Mouse (Mus musculus) limb, embryonic 13.5 days (tissue): ENCODE measurements around the gene Gm11032. TPM values are rescaled to one million over a fixed set of nuclear protein-coding genes. Genes with fewer than 3 reads are reported as not detected.
A peak's percentile ranks its signal among the peaks of the same experiment; 100 is the strongest.

ENCODE experiments used
- ATAC-seq: fragments of 200-750 bp; cut with Nextera tagmentation; 2 replicates; pipeline ENCODE4 v1.8.0; 2017; ENCODE audit warnings: low read depth, moderate number of reproducible peaks, moderate TSS enrichment; ENCODE audit not compliant: low FRiP score
- H3K27ac ChIP-seq: fragments of 300-500 bp; sonication (generic); 2 replicates; pipeline ENCODE4 v1.5.1; 2015; ENCODE audit warnings: inconsistent platforms, mild to moderate bottlenecking, moderate library complexity
- H3K27me3 ChIP-seq: fragments of 300-500 bp; sonication (generic); 2 replicates; pipeline ENCODE4 v1.6.1; 2015; ENCODE audit warnings: mild to moderate bottlenecking, inconsistent platforms
- H3K36me3 ChIP-seq: fragments of 300-500 bp; sonication (generic); 2 replicates; pipeline ENCODE4 v1.6.1; 2015; ENCODE audit warnings: inconsistent platforms, mild to moderate bottlenecking, moderate library complexity
- H3K4me1 ChIP-seq: fragments of 300-500 bp; sonication (generic); 2 replicates; pipeline ENCODE4 v1.6.1; 2015; ENCODE audit warnings: inconsistent platforms
- H3K4me2 ChIP-seq: fragments of 300-500 bp; sonication (generic); replicated peaks from 2 replicates; pipeline ENCODE4 v1.6.1; 2015; ENCODE audit warnings: inconsistent platforms, mild to moderate bottlenecking, moderate library complexity
- H3K4me3 ChIP-seq: fragments of 300-500 bp; sonication (generic); 2 replicates; pipeline ENCODE4 v1.5.1; 2015; ENCODE audit warnings: moderate library complexity, mild to moderate bottlenecking, inconsistent platforms
- H3K9ac ChIP-seq: fragments of 300-500 bp; sonication (generic); 2 replicates; pipeline ENCODE4 v1.6.1; 2015; ENCODE audit warnings: mild to moderate bottlenecking, inconsistent platforms
- H3K9me3 ChIP-seq: fragments of 300-500 bp; sonication (generic); 2 replicates; pipeline ENCODE4 v1.6.1; 2016; ENCODE audit warnings: inconsistent platforms
- WGBS: fragments of 180-500 bp; shearing (Covaris S2); methylation state at CpG from one replicate; pipeline ENCODE4 v1.1.7; 2015; 5-methylcytosine and 5-hydroxymethylcytosine counted together
- polyA plus RNA-seq: library from polyadenylated mRNA; unstranded; fragments of >200 nt; fragmentation: Nextera tagmentation; extraction: Ambion mirVana; gene quantifications from 2 replicates; pipeline ENCODE4 v1.2.1, GENCODE M21; 2015

The Gm11032 gene
- polyA plus RNA-seq, 1 experiment from 2014 or later, result not detected

DNA sequence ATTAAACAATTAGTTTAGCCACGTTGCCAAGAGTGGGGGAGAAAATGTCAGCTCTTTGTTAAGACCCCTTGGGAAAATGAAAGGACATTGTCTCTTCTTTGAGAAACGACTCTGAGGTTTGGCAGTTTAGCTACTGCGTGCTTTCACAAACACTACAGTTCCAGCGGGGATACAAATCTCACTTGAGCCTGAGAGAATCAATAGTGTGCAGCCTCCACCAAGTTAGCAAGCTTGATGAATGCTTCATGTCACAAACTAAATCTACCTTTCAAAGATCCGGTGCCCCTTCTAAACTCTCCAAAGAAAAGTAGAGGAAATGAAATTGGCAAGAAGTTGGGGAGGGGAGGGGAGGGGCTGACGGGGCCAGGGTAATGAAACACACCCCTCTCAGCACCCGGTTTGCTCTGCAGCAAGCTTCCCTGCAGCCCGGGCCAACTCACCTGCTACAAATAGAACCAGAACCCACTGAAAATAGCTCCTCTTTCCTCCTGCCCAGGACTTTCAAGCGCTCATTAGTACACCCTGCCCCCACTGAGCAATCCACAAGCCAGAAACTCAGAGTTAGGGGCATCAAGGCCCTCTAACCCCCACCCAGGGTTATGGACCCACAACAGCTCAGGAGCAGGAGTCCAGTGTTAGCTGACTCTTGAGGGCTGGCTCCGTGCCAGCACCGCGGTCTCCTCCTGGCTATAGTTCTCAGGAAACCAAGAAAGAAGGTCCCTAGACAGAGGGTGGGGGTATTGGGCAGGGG, 17.0 kb upstream of the Gm11032 start:
- Histone ChIP-seq H3K27me3 (no peaks in the 10 kb centered on the region), H3K36me3 (no peaks in the 10 kb centered on the region), H3K9me3 (no peaks in the 10 kb centered on the region), H3K27ac (no peak overlapping the region), H3K9ac (no peak overlapping the region), H3K4me2 (peak overlapping the region; percentile 38), H3K4me3 (no peak overlapping the region), H3K4me1 (peaks cover 20% of the 10 kb centered on the region)
- WGBS, result 28% methylated on average over 12 of the region's 12 CpGs
- no peak for ATAC-seq

DNA sequence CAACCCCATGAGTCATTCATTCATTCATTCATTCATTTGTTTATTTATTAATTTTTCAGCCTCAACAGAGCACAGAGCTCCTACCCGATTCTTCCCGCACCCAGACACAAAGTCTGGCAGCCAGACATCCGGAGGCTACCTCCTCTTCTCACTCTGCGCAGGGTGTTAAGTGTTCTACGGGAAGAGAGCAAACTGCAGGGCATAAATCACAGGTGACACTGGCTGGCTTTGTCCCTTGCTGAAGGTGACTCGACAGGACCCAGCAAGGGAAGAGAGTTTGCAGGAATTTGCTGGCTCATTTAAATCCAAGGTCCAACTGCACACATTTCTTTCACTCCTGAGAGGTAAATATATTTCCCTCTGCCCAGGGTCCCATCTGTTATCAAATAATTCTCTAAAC, 15.4 kb upstream of the Gm11032 start:
- no peaks in the 10 kb centered on the region for H3K27me3 ChIP-seq
- peaks cover 20% of the 10 kb centered on the region for H3K4me1 ChIP-seq
- H3K9ac ChIP-seq, result no peak overlapping the region
- no peak overlapping the region for H3K27ac ChIP-seq
- H3K9me3 ChIP-seq, result no peaks in the 10 kb centered on the region
- H3K36me3 ChIP-seq, result no peaks in the 10 kb centered on the region
- H3K4me3 ChIP-seq, result no peak overlapping the region
- no peak for ATAC-seq
- no peak overlapping the region for H3K4me2 ChIP-seq
- WGBS, result 4% methylated on average over 6 of the region's 6 CpGs

DNA sequence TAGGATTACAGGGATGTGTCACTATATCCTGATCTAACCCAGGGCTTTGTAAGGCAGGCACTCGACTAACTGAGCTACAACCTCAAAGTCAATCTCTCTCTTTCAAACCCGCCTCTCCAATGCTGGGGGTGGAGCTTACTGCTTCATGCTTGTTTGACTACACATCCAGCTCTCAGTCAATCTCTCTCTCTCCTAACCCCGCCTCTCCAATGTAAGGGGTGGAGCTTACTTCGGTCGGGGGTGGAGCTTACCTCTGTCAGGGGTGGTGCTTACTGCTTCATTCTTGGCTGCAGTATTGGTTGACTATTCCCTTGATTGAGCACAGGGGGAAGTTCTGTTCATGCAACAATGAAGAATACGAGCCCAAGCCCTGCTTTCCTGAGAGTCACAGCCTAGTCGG, 14.5 kb upstream of the Gm11032 start:
- 52% methylated on average over 7 of the region's 7 CpGs for WGBS

DNA sequence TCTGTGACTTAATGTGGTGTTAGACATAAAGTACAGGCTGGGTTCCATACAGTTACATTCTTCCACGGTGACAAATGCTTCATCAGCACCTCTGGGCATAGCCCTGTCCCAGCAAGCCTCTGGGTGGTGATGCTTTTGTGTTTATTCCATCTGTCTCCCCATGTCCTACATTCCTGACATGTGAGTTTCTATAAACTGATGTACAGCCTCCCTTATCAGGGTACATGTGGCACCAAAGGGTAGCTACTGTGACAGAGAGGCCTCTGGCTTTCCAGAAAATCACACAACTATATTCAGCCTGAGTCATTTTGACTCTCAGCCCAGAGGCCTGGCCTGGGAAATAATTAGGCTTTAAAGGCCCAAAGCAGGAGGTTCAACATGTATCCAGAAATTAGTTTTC, 13.3 kb upstream of the Gm11032 start:
- no peak overlapping the region for H3K4me2 ChIP-seq
- peaks cover 20% of the 10 kb centered on the region for H3K4me1 ChIP-seq
- no peaks in the 10 kb centered on the region for H3K9me3 ChIP-seq
- 75% methylated on average over 1 of the region's 1 CpGs for WGBS
- no peaks in the 10 kb centered on the region for H3K27me3 ChIP-seq
- no peak overlapping the region for H3K4me3 ChIP-seq
- ATAC-seq, result no peak
- H3K27ac ChIP-seq, result no peak overlapping the region
- H3K36me3 ChIP-seq, result no peaks in the 10 kb centered on the region
- H3K9ac ChIP-seq, result no peak overlapping the region

More for the DNA sequence above, 14.5 kb upstream of the Gm11032 start:
- no peaks in the 10 kb centered on the region for H3K36me3 ChIP-seq
- H3K27me3 ChIP-seq, result no peaks in the 10 kb centered on the region
- peaks cover 20% of the 10 kb centered on the region for H3K4me1 ChIP-seq
- no peaks in the 10 kb centered on the region for H3K9me3 ChIP-seq
- H3K27ac ChIP-seq, result no peak overlapping the region
- H3K4me2 ChIP-seq, result no peak overlapping the region
- H3K4me3 ChIP-seq, result no peak overlapping the region
- no peak for ATAC-seq
- H3K9ac ChIP-seq, result no peak overlapping the region

DNA sequence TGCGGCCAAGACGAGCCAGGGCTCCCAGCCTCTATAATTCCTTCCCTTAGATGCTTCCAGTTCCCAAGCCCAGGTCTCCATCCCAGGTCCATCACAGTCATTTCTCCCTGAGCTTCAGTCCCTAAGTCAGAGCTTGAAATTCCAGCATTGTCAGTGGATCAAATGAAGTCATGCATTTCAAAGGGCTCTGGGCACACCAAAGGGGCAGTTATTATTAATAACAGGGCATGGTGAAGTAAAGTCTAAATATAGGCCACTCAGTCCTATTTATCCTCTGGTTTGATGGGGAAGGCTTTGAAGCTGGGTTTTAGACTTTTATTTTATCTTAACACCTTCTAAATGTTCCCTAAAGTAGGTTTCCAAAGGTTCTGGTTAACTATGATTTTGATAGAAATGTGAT, 8.0 kb upstream of the Gm11032 start:
- ATAC-seq, result no peak
- H3K4me3 ChIP-seq, result no peak overlapping the region
- no peak overlapping the region; the same call in 1 of the 2 replicates for H3K27ac ChIP-seq
- H3K4me1 ChIP-seq, result peaks cover 11% of the 10 kb centered on the region; the same call in 1 of the 2 replicates
- no peaks in the 10 kb centered on the region for H3K9me3 ChIP-seq
- H3K9ac ChIP-seq, result no peak overlapping the region
- no peaks in the 10 kb centered on the region for H3K27me3 ChIP-seq
- no peak overlapping the region for H3K4me2 ChIP-seq
- 48% methylated on average over 2 of the region's 2 CpGs for WGBS
- H3K36me3 ChIP-seq, result no peaks in the 10 kb centered on the region

DNA sequence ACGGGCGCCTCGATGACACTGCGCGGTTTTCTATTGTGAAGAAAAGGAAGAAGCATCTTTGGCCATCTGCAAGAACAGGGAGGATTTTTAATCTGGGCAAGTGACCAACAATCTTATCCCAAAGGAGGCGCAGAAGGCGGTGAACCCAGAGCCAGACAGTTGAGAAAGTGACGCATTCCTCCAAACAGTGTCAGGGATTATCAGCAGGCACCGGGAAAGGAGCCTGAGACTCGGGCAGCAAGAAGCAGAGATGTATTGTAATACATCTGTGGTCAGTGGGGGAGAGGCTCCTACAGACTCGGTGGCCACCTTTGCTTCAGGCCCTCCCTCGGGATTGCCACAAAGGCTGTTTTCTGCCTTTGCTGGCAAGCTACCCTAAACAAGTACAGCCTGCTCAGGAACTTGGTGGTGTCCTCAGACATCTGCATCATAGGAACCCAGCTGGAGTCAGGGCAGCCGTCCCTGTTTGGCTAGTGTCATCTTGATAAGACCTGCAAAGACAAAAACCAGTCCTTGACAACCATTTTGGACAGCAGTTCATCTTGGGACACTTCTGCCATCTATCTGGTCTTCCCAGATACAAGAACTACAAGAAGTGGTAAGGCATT, 738 bp downstream of the Gm11032 start:
- Histone ChIP-seq H3K27me3 (no peaks in the 10 kb centered on the region), H3K4me1 (no peaks in the 10 kb centered on the region), H3K9me3 (no peaks in the 10 kb centered on the region), H3K4me3 (no peak overlapping the region), H3K4me2 (no peak overlapping the region), H3K36me3 (no peaks in the 10 kb centered on the region), H3K27ac (no peak overlapping the region), H3K9ac (no peak overlapping the region)
- ATAC-seq, result no peak
- WGBS, result 64% methylated on average over 13 of the region's 13 CpGs

GRCm38 (mm10) chr11:4621866-4622265, 2.0 kb downstream of the Gm11032 start:
- no peak for ATAC-seq
- no peak overlapping the region for H3K4me2 ChIP-seq
- H3K9me3 ChIP-seq, result no peaks in the 10 kb centered on the region
- no peaks in the 10 kb centered on the region for H3K36me3 ChIP-seq
- H3K9ac ChIP-seq, result no peak overlapping the region
- no peak overlapping the region for H3K4me3 ChIP-seq
- no peak overlapping the region for H3K27ac ChIP-seq
- no peaks in the 10 kb centered on the region for H3K27me3 ChIP-seq
- WGBS, result 69% methylated on average over 4 of the region's 4 CpGs
- no peaks in the 10 kb centered on the region for H3K4me1 ChIP-seq

DNA sequence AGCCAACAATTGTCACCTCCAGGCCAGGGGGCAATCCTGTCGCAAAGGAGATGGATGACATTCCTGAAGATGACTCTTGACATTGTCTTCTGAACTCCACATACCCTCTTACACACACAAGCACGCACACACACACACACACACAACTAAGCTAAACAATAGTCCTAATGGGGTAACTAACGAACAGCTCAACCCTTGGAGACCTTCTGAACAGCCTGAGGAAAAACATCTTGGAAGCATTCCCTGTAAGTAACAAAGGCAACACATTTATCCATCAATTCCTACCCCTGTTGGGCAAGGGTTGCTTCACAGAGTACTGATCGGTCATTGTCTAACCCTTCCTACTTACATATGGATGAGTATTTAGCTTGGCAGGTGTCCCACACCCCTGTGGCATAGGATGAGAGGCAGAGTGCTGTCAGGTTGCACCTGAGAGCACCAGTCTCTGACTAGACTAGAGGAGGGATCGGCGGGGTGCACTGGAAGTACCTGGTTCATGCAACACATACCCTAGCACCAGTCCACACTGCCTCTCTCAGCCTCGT, 2.6 kb downstream of the Gm11032 start:
- 70% methylated on average over 7 of the region's 7 CpGs for WGBS
- Histone ChIP-seq H3K27ac (no peak overlapping the region), H3K36me3 (no peaks in the 10 kb centered on the region), H3K4me1 (no peaks in the 10 kb centered on the region), H3K9me3 (no peaks in the 10 kb centered on the region), H3K27me3 (no peaks in the 10 kb centered on the region), H3K9ac (no peak overlapping the region), H3K4me2 (no peak overlapping the region), H3K4me3 (no peak overlapping the region)
- ATAC-seq, result no peak

DNA sequence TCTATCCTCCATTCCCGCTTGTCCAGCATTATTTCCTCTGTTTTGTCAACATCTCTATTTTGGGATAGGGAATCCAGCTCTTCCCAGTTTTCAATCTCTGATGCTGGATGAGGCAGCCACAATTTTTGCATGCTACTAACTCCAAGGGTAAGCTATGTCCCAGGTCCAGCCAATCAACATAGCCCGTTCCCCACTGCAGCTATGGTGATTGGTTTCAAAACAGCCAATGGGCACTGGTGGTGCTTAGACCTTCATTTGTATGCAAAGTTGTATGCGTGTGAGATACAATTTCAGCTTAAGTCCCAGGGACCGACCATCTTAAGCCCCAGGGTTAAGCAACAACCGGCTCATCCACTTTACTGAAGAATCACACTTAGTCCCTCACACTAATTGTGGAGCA, 3.1 kb downstream of the Gm11032 start:
- Histone ChIP-seq H3K9ac (no peak overlapping the region), H3K9me3 (no peaks in the 10 kb centered on the region), H3K4me1 (no peaks in the 10 kb centered on the region), H3K4me3 (no peak overlapping the region), H3K27me3 (no peaks in the 10 kb centered on the region), H3K4me2 (no peak overlapping the region), H3K36me3 (no peaks in the 10 kb centered on the region), H3K27ac (no peak overlapping the region)
- WGBS, result 62% methylated on average over 5 of the region's 5 CpGs
- no peak for ATAC-seq

GRCm38 (mm10) chr11:4625931-4626330, 6.1 kb downstream of the Gm11032 start:
- no peaks in the 10 kb centered on the region for H3K27me3 ChIP-seq
- no peak overlapping the region for H3K4me3 ChIP-seq
- ATAC-seq, result no peak
- H3K36me3 ChIP-seq, result no peaks in the 10 kb centered on the region
- H3K9me3 ChIP-seq, result no peaks in the 10 kb centered on the region
- WGBS, result 79% methylated on average over 7 of the region's 7 CpGs
- no peak overlapping the region for H3K9ac ChIP-seq
- H3K4me2 ChIP-seq, result no peak overlapping the region
- H3K27ac ChIP-seq, result no peak overlapping the region
- peaks cover 8% of the 10 kb centered on the region; the same call in 1 of the 2 replicates for H3K4me1 ChIP-seq

GRCm38 (mm10) chr11:4627636-4628035, 7.8 kb downstream of the Gm11032 start:
- no peaks in the 10 kb centered on the region for H3K27me3 ChIP-seq
- WGBS, result 76% methylated on average over 7 of the region's 7 CpGs
- no peak overlapping the region for H3K27ac ChIP-seq
- no peak overlapping the region for H3K4me2 ChIP-seq
- H3K4me3 ChIP-seq, result no peak overlapping the region
- no peaks in the 10 kb centered on the region for H3K9me3 ChIP-seq
- ATAC-seq, result no peak
- no peak overlapping the region for H3K9ac ChIP-seq
- no peaks in the 10 kb centered on the region for H3K36me3 ChIP-seq
- H3K4me1 ChIP-seq, result peaks cover 8% of the 10 kb centered on the region; the same call in 1 of the 2 replicates

GRCm38 (mm10) chr11:4629861-4630280, 10.0 kb downstream of the Gm11032 start:
- 28% methylated on average over 8 of the region's 8 CpGs for WGBS
- H3K9me3 ChIP-seq, result no peaks in the 10 kb centered on the region
- no peak overlapping the region for H3K4me3 ChIP-seq
- 0 out of 2 replicates have a peak, but pooled peaks have one; percentile 32 for ATAC-seq
- H3K4me1 ChIP-seq, result peaks cover 8% of the 10 kb centered on the region; the same call in 1 of the 2 replicates
- no peaks in the 10 kb centered on the region for H3K36me3 ChIP-seq
- H3K4me2 ChIP-seq, result no peak overlapping the region
- H3K27me3 ChIP-seq, result no peaks in the 10 kb centered on the region
- H3K9ac ChIP-seq, result no peak overlapping the region
- no peak overlapping the region for H3K27ac ChIP-seq
